Mouse (Mus musculus): ENCODE data around the gene Ushbp1.

- TF ChIP-seq CTCF (IDR thresholded peaks at IDR 0.05; ENCODE audit: low read depth) (no peak), EP300 (IDR thresholded peaks at IDR 0.05; ENCODE audit: low read depth) (no peak)
Measured at GRCm38 (mm10) chr8:71402446-71402964, 6.9 kb upstream of the Ushbp1 start.

Measured in liver, postnatal 0 days (tissue).